In genomic region chr2:159163985-159164384, GRCm38 (mm10) we compare ENCODE assay signal across 9 mouse cellular contexts.
DNase-seq lines count a peak whose midpoint lies in the region; ATAC-seq lines count a peak whose summit lies in the region.
"Had no signal": no experiment of that assay in that cellular context is flagged by ENCODE, and none has a peak within 500 bp of the region (broad histone marks: within the 10 kb centered on the region; RNA-seq: fewer than 3 reads in every experiment).

No protein-coding gene starts in this region.

- no peak overlapping the region for H3K9ac ChIP-seq in heart, embryonic 12.5 days
- no peak overlapping the region for H3K9ac ChIP-seq in embryonic facial prominence, embryonic 14.5 days (ENCODE audit: low read depth, low read length)

- no peak overlapping the region for H3K4me2 ChIP-seq in heart, embryonic 12.5 days
- H3K4me2 ChIP-seq in embryonic facial prominence, embryonic 14.5 days (ENCODE audit: low read depth, low read length), result no peak overlapping the region

- peaks cover 7% of the 10 kb centered on the region for H3K4me1 ChIP-seq in heart, embryonic 12.5 days (replicated peaks)
- H3K4me1 ChIP-seq in embryonic facial prominence, embryonic 14.5 days (ENCODE audit: control insufficient read depth, insufficient read depth, low read length), result no peaks in the 10 kb centered on the region

- DNase-seq in heart, adult 18-20 months, result peak; percentile 51 to 78
- peak; percentile 25 for DNase-seq in 3T3-L1 (ENCODE audit: low read depth, low spot score)
- DNase-seq in adrenal gland, postnatal 36 days, result peak; percentile 69 to 79
- DNase-seq in embryonic facial prominence, embryonic 14.5 days (ENCODE audit: low spot score), result peak; percentile 31
- peak; percentile 62 to 65 for DNase-seq in kidney, postnatal 4 days
- DNase-seq in lung, postnatal 10 days, result peak; percentile 68
- DNase-seq in testis, postnatal 14 days (ENCODE audit: low spot score), result peak; percentile 48

- no peak for ATAC-seq in heart, embryonic 12.5 days (ENCODE audit: insufficient number of reproducible peaks, low FRiP score)
- no peak for ATAC-seq in embryonic facial prominence, embryonic 14.5 days (ENCODE audit: low read depth)

- WGBS in heart, embryonic 12.5 days, result 39% methylated on average over 7 of the region's 7 CpGs
- 44% methylated on average over 7 of the region's 7 CpGs for WGBS in embryonic facial prominence, embryonic 14.5 days

- no peaks in the 10 kb centered on the region for H3K27me3 ChIP-seq in heart, embryonic 12.5 days (replicated peaks)
- no peaks in the 10 kb centered on the region for H3K27me3 ChIP-seq in embryonic facial prominence, embryonic 14.5 days (replicated peaks; ENCODE audit: control insufficient read depth, insufficient read depth, low read length)

- H3K36me3 ChIP-seq in heart, embryonic 12.5 days, result no peaks in the 10 kb centered on the region
- H3K36me3 ChIP-seq in embryonic facial prominence, embryonic 14.5 days (ENCODE audit: control insufficient read depth, insufficient read depth, low read length), result no peaks in the 10 kb centered on the region
- H3K36me3 ChIP-seq: G1E had no signal

- H3K9me3 ChIP-seq in heart, embryonic 12.5 days (replicated peaks), result no peaks in the 10 kb centered on the region
- no peaks in the 10 kb centered on the region for H3K9me3 ChIP-seq in embryonic facial prominence, embryonic 14.5 days (ENCODE audit: control insufficient read depth, low read length)

- no peak overlapping the region for H3K27ac ChIP-seq in heart, embryonic 12.5 days (ENCODE audit: poor library complexity, severe bottlenecking)
- no peak overlapping the region for H3K27ac ChIP-seq in embryonic facial prominence, embryonic 14.5 days (replicated peaks; ENCODE audit: low read depth, low read length)

- no peak overlapping the region for H3K4me3 ChIP-seq in heart, embryonic 12.5 days
- no peak overlapping the region for H3K4me3 ChIP-seq in embryonic facial prominence, embryonic 14.5 days (ENCODE audit: low read depth, low read length)
